Mouse (Mus musculus) kidney, adult 2 months (tissue): ENCODE data around the gene Lhfp.

Source experiments
- CTCF ChIP-seq: fragments of 200-500 bp; conservative IDR thresholded peaks from 2 replicates; pipeline ENCODE4 v1.5.1; 2011; ENCODE audit warnings: low read depth, mild to moderate bottlenecking, control low read depth, low read length, moderate library complexity, mixed read lengths; ENCODE audit not compliant: insufficient read depth, insufficient read length
- POLR2A ChIP-seq: fragments of 200-500 bp; IDR thresholded peaks from one replicate; pipeline ENCODE4 v1.6.1; 2011; ENCODE audit warnings: low read depth, low read length, control low read depth

DNA sequence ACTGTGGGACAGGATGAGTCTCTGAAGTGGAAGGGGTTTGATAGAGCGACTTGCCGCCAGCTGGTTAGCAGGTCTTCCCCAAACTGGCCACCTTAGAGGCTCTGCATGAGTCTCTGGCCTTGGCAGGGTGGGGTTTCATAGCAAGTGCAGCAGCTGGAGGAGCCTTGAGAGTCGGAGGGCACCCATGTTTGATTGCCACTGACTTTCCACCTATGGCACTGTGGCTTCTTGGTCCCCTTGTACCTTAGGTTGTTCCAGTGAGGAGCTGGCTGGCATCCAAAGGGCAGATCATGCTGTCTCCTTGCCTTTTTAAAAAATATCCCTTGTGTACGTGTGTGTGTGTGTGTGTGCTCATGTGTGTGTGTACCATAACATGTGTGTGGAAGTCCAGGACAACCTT lies 152.1 kb downstream of the Lhfp start:
- TF ChIP-seq POLR2A, result no peak
- no peak for TF ChIP-seq CTCF
